Mouse (Mus musculus) embryo, embryonic 10.5 days (tissue): ENCODE measurements around the gene Gm28051.

ENCODE experiments used
- DNase-seq: peaks from one replicate; pipeline ENCODE4 v3.0.0-alpha.2; 2015; ENCODE audit warnings: low spot score

Gm28051 gene

DNA sequence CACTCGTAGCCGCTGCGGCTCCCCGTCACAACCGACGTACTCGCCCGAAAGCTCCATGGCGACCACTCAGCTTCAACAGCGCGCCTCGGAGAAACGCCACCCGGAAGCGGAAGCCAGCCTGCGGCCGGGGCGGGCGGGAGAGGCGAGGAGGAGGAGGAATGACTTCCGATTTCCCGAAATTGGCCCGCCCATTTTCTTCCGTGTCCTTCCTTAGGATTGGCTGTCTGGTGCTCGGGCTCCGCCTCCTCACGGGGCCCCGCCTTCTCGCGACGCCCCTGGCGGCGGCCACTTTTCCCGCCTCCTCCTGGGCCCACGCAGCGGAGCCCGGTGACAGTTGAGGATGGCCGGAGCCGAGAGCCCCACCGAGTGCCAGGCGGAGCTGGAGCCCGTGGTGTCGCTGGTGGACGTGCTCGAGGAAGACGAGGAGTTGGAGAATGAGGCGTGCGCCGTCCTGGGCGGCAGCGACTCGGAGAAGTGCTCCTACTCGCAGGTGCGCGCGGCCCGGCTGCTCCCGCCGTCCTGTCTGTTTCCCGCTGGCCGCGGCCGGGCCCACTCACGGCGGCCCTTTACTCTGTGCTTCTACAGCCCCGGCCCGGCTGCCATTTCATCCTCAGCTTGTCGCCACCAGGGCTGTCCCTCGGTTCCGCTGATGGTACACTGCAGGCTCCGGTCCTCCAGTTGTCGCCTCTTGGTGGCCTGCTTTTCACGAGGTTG lies at the start of gene Gm28051, which contains the start of the genes Gon7 and Ubr7:
TSS of gene Gm28051 (minus strand) at position 77 of the 714 bp plus-strand sequence.
TSS of gene Gon7 (minus strand) at position 115 of the 714 bp plus-strand sequence.
TSS of gene Ubr7 (plus strand) at position 279 of the 714 bp plus-strand sequence.
- peak; percentile 98 for DNase-seq

DNA sequence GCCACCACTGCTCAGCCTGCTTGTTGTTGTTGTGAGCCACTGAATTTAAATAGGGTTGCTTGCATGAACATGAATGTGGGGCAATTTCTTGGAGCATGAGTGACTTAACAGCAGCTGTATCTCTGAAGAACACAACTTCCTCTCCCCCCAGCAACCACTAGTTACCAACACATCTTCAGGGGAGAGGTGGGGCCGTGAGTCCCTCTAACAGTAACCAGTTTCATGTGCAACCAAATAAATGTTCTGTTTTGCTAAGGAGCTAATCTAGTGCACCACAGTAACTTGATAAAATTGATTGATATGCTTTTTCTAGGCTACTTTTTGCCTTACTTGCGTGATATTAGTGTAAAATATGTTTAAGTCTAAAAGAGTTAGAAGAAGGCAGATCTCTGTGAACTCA lies 42.0 kb upstream of the Gm28051 start:
- no peak for DNase-seq

DNA sequence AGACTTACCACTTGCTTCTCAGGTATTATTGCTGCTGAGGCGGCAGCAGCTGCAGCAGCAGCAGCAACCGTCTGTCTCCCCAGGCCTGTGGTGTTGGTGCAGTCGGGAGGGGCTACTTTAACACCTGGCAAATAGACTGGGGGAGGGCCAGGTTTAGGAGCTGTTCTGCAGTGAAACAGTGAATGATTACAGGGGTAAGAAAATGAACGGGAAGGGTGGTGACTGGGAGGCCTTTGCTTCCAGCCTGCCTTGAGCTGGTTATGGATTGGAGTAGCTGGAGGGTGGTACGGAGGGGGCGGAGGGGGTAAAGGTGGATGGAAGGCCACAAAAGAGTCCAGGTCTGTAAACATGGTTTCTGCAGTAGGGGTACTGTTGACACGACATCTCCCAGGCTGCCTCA lies 30.4 kb upstream of the Gm28051 start:
- no peak for DNase-seq

- no peak for DNase-seq
Observed at GRCm38 (mm10) chr12:102785593-102785985, 28.0 kb upstream of the Gm28051 start.

DNA sequence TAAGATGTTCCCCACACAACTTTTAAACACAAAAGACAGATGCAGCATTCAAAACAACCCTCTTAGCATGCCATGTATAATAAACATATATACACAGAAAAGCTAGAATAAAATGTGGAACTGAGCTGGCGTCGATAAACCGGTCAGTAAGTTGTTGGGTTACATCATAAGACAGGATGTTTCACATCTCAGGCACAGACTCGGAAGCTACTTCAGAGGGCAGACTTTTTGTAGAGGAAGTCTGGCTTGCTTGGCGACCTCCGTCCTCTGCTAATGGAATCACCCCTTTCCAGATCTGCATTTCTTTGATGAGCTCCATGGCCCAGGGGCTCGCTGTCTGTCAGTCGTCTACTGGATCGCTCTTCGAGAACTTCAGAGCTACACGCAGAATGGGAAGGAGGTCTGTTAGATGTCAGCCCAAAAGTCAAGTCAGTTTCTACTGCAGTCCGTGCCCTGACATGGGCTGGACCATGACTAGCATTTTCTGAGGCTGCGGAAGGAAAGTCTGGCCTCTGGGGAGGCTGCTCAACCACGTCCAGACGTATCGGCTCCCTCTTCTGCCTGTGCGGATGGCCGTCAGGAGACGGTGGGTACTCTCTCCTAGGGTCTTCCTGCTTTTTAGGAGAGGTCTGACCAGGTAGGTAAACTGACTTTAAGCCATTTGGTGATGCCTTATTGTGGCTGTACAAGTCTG lies 27.5 kb upstream of the Gm28051 start:
- no peak for DNase-seq

GRCm38 (mm10) chr12:102782841-102783240 lies 25.3 kb upstream of the Gm28051 start:
- no peak for DNase-seq

DNA sequence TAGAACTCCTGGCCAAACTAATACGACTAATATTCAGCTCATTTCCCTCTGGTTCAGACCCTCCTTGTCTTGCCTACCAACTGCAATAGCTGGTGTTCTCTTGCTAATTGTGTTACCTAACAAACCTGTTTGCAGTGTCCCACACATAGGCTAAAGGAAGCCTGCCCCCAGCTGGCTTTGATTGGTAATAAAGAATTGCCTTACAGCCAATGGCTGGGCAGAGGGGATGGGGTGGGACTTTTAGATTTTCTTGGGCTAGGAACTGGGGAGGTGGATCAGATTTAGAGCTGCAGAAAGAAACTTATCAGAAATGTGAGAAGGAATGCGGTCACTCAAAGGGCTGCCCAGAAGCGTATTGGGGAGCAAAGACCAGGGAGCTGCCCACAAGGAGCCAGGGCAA lies 21.9 kb upstream of the Gm28051 start:
- DNase-seq: peak; percentile 21

DNA sequence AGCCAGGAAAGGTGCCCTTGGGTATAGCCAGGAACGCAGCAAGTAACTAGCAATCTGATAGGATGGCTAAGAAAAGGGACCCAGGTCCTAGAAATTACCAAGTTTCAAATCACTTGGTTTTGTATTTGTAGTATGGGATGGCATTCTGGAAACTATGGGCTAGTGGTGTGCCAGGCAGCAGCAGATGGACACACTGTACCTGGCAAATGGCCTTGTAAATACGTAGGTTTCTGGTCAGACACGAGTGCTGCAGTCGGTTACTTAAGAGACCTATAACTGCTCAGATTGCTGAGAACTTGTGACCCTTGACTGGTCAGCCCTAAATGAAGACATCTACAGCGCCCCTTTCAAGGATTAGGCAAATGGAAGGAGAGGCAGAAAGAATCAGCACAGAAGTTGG lies 20.6 kb upstream of the Gm28051 start:
- DNase-seq: no peak

DNA sequence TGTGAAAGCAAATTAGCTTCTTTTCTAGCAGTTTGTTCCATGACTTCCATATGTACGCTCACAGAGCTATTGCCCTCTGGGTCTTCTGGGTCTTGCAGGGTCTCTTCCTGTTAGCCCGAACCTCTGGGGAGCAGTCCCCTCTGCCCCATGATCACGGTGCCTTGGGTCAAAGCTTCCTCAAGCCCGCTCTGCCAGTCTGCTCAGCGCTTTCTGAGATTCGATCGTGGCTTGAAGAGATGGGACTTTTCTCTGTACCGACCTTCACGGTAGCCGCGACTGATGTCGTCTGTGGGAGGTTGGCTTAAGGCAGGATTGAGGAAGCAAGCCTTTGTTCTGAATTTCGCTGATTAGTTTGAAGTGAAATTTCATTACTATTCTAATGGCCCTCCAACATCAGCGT lies 18.5 kb upstream of the Gm28051 start:
- DNase-seq: no peak

GRCm38 (mm10) chr12:102772676-102773075 lies 15.1 kb upstream of the Gm28051 start:
- no peak for DNase-seq

GRCm38 (mm10) chr12:102771601-102772000 lies 14.0 kb upstream of the Gm28051 start:
- DNase-seq: no peak

- DNase-seq: no peak
Observed at GRCm38 (mm10) chr12:102769000-102769399, 11.4 kb upstream of the Gm28051 start.

DNA sequence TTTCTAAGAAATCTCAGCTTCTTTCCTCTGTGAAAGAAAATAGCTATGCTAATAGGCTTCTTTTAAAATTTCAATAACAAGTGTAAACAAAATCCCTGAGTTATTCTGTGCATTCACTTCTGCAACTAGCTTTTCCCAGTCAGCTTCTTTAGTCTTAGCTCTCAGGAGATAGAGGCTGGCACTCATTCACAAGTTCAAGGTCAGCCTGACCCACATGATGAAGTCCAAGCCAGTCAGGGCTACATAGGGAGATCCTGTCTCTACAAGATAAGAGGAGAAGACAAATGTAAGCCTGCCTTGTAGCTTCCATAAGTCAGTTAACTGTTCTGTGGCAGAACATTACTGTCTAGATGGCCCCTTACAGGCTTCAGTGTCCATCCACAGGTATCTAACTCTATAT lies 6.1 kb upstream of the Gm28051 start:
- DNase-seq: no peak

DNA sequence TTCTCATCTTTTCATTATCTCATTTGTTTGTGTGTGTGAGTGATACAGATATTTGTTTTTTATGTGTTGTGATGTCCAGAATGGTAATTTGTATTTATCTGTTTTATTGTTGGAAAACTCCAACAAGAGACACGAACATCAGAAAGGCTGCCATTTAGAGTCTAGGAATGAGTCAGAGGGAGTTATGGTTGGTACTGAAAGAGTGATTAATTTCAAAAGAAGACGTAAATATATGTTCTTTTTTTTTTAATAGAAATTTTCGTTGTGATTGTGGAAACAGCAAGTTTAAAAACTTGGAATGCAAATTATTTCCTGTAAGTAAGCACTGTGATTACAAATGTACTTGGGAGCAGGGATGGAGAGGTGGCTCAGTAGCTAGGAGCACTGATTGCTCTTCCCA lies 4.1 kb upstream of the Gm28051 start:
- DNase-seq: no peak

DNA sequence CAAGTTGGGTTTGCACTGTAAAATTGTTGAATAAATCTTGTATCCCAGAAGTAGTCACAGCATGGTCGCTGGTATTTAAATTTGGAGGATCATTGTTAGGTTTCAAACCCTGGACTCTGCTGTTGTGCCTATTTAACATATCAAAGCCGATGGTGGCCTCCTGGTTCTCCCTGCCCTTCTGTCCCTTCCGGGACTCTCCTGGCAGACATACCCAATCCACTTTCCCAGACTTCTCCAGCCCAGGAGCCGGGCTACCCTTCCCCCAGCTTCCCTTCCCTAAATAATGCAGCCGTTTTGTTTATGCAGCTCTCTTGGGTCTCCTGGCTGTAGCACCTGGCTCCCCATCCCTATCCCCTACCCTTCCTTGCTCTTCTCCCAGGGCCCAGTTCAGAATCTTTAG lies 1.4 kb upstream of the Gm28051 start:
- peak; percentile 23 for DNase-seq

GRCm38 (mm10) chr12:102758403-102758756 lies 815 bp upstream of the Gm28051 start, which contains the start of gene Gm20604:
TSS of gene Gm20604 (minus strand) at chr12:102758672.
- DNase-seq: peak; percentile 35

DNA sequence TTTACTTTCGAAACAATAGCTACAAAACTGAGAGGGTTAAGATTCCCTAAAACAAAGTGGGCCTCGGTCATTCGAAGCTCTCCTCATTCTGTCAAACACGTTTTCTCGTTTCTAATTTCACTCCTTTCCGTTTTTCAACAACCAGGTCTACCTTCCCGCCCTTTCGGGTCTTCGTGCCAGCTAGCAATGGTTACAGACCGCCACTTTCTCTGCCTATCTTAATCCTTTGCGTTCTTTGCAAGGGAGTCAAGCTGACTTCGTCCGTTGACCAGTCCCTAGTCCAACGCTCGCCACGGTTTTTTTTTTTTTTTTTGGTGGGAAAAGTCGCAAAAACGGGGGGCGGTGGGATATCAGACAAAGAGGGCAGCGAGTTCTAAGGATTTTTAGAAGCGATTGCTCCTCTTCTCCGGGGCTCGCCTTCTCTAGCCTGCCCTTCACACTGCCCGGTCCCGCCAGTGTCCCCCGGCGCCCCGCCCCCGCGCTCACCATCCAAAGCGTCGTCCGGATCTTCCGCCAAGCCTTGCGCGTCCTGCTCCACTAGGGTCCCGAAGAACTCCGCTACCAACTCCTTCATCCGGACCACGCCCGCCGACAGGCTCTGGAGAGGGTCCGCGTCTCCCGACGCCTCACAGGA lies 393 bp downstream of the Gm28051 start:
- peak; percentile 42 for DNase-seq

GRCm38 (mm10) chr12:102756304-102756703 lies 1.3 kb downstream of the Gm28051 start:
- DNase-seq: peak; percentile 29

- DNase-seq: no peak
Observed at GRCm38 (mm10) chr12:102748256-102748655, 9.3 kb downstream of the Gm28051 start.

DNA sequence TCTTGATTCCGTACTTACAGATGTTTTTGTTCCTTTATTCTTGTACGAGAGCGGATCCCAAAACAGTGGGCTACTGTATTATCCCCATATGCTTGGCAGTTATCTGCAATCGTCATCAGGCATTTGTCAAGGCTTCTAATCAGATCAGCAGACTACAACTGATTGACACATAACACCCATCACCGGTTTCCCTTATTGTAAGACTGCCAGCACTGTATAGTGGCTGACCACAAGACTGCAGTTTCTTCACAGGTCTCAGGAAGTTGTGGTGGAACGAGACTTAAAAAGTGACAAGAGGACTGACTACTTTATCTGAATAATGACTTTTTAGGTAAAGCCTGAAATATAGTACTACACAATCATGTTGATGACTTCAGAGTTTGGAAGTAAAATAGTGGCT lies 12.7 kb downstream of the Gm28051 start:
- peak; percentile 18 for DNase-seq

- DNase-seq: peak; percentile 94
Observed at GRCm38 (mm10) chr12:102743589-102744574, 13.7 kb downstream of the Gm28051 start, which contains the start of the genes Moap1 and Tmem251. TSS of gene Moap1 (minus strand) at chr12:102743661. TSS of gene Tmem251 (plus strand) at chr12:102743762.
